Mouse (Mus musculus): ENCODE results near the gene Lrrc42. TPM values are rescaled to one million over a fixed set of nuclear protein-coding genes. Genes with fewer than 3 reads are reported as not detected.

The Lrrc42 gene
- polyA plus RNA-seq, 1 experiment from 2014 or later, result 111 TPM

GRCm38 (mm10) chr4:107217574-107217973, 35.8 kb downstream of the Lrrc42 start:
- no peaks in the 10 kb centered on the region for H3K9me3 ChIP-seq
- WGBS, result 84% methylated on average over 9 of the region's 9 CpGs
- peaks cover 5% of the 10 kb centered on the region for H3K4me1 ChIP-seq (replicated peaks)
- H3K27me3 ChIP-seq, result no peaks in the 10 kb centered on the region
- ATAC-seq (ENCODE audit: insufficient number of reproducible peaks, insufficient read depth, low FRiP score, low TSS enrichment, low read depth), result no peak
- no peak overlapping the region for H3K4me2 ChIP-seq
- no peaks in the 10 kb centered on the region for H3K36me3 ChIP-seq
- H3K4me3 ChIP-seq (replicated peaks), result no peak overlapping the region
- H3K9ac ChIP-seq (replicated peaks), result no peak overlapping the region
- H3K27ac ChIP-seq, result no peak overlapping the region

- H3K9ac ChIP-seq (replicated peaks), result no peak overlapping the region
- H3K36me3 ChIP-seq, result no peaks in the 10 kb centered on the region; the same call in 1 of the 2 replicates
- no peaks in the 10 kb centered on the region for H3K27me3 ChIP-seq
- H3K9me3 ChIP-seq, result no peaks in the 10 kb centered on the region
- H3K4me3 ChIP-seq (replicated peaks), result no peak overlapping the region
- 64% methylated on average over 12 of the region's 12 CpGs for WGBS
- no peak for ATAC-seq (ENCODE audit: insufficient number of reproducible peaks, insufficient read depth, low FRiP score, low TSS enrichment, low read depth)
- H3K4me1 ChIP-seq (replicated peaks), result peaks cover 5% of the 10 kb centered on the region
- no peak overlapping the region for H3K27ac ChIP-seq
- H3K4me2 ChIP-seq, result no peak overlapping the region
These were observed 39.9 kb downstream of the Lrrc42 start for GRCm38 (mm10) chr4:107213279-107214011.

- no peaks in the 10 kb centered on the region for H3K27me3 ChIP-seq
- no peak overlapping the region for H3K4me3 ChIP-seq (replicated peaks)
- H3K36me3 ChIP-seq, result peaks cover 13% of the 10 kb centered on the region; the same call in 1 of the 2 replicates
- no peak overlapping the region for H3K27ac ChIP-seq
- H3K9me3 ChIP-seq, result no peaks in the 10 kb centered on the region
- no peak overlapping the region for H3K9ac ChIP-seq (replicated peaks)
- no peak overlapping the region for H3K4me2 ChIP-seq
- peaks cover 5% of the 10 kb centered on the region for H3K4me1 ChIP-seq (replicated peaks)
- ATAC-seq (ENCODE audit: insufficient number of reproducible peaks, insufficient read depth, low FRiP score, low TSS enrichment, low read depth), result no peak
- WGBS, result 85% methylated on average over 5 of the region's 5 CpGs
These were observed 41.4 kb downstream of the Lrrc42 start for GRCm38 (mm10) chr4:107211936-107212335.

- Histone ChIP-seq H3K9ac (replicated peaks) (no peak overlapping the region), H3K27ac (no peak overlapping the region), H3K4me2 (no peak overlapping the region), H3K9me3 (no peaks in the 10 kb centered on the region), H3K4me3 (replicated peaks) (no peak overlapping the region), H3K36me3 (peaks cover 18% of the 10 kb centered on the region; the same call in 1 of the 2 replicates), H3K4me1 (replicated peaks) (peaks cover 5% of the 10 kb centered on the region), H3K27me3 (no peaks in the 10 kb centered on the region)
- ATAC-seq (ENCODE audit: insufficient number of reproducible peaks, insufficient read depth, low FRiP score, low TSS enrichment, low read depth), result no peak
- WGBS, result 87% methylated on average over 4 of the region's 4 CpGs
These were observed 41.9 kb downstream of the Lrrc42 start for GRCm38 (mm10) chr4:107211465-107211864.

- no peak for ATAC-seq (ENCODE audit: insufficient number of reproducible peaks, insufficient read depth, low FRiP score, low TSS enrichment, low read depth)
- no peaks in the 10 kb centered on the region for H3K27me3 ChIP-seq
- peaks cover 25% of the 10 kb centered on the region; the same call in 1 of the 2 replicates for H3K36me3 ChIP-seq
- WGBS, result 65% methylated on average over 5 of the region's 5 CpGs
- no peak overlapping the region for H3K9ac ChIP-seq (replicated peaks)
- H3K4me2 ChIP-seq, result no peak overlapping the region
- peaks cover 5% of the 10 kb centered on the region for H3K4me1 ChIP-seq (replicated peaks)
- no peaks in the 10 kb centered on the region for H3K9me3 ChIP-seq
- no peak overlapping the region for H3K27ac ChIP-seq
- no peak overlapping the region for H3K4me3 ChIP-seq (replicated peaks)
These were observed 42.7 kb downstream of the Lrrc42 start for GRCm38 (mm10) chr4:107210483-107211097.

- Histone ChIP-seq H3K9me3 (no peaks in the 10 kb centered on the region), H3K36me3 (peaks cover 42% of the 10 kb centered on the region), H3K4me2 (no peak within 1 kb of the TSS), H3K27me3 (no peaks in the 10 kb centered on the region), H3K4me1 (replicated peaks) (peaks cover 5% of the 10 kb centered on the region), H3K9ac (replicated peaks) (no peak within 1 kb of the TSS), H3K27ac (no peak within 1 kb of the TSS), H3K4me3 (replicated peaks) (no peak within 1 kb of the TSS)
- no peak for ATAC-seq (ENCODE audit: insufficient number of reproducible peaks, insufficient read depth, low FRiP score, low TSS enrichment, low read depth)
- 82% methylated on average over 3 of the region's 3 CpGs for WGBS
These were observed 44.5 kb downstream of the Lrrc42 start, which contains the start of gene Ldlrad1 for GRCm38 (mm10) chr4:107208880-107209279. Gene Ldlrad1, plus strand, starts transcription at chr4:107209180.

- Histone ChIP-seq H3K36me3 (peaks cover 60% of the 10 kb centered on the region), H3K4me1 (replicated peaks) (no peaks in the 10 kb centered on the region), H3K9me3 (no peaks in the 10 kb centered on the region), H3K9ac (replicated peaks) (no peak overlapping the region), H3K4me2 (no peak overlapping the region), H3K27me3 (no peaks in the 10 kb centered on the region), H3K27ac (no peak overlapping the region), H3K4me3 (replicated peaks) (no peak overlapping the region)
- no peak for ATAC-seq (ENCODE audit: insufficient number of reproducible peaks, insufficient read depth, low FRiP score, low TSS enrichment, low read depth)
- WGBS, result 94% methylated on average over 2 of the region's 2 CpGs
These were observed 46.3 kb downstream of the Lrrc42 start for GRCm38 (mm10) chr4:107207016-107207415.

- peaks cover 96% of the 10 kb centered on the region for H3K36me3 ChIP-seq
- no peaks in the 10 kb centered on the region for H3K9me3 ChIP-seq
- no peaks in the 10 kb centered on the region for H3K27me3 ChIP-seq
- H3K4me1 ChIP-seq (replicated peaks), result no peaks in the 10 kb centered on the region
- H3K9ac ChIP-seq (replicated peaks), result no peak overlapping the region
- no peak overlapping the region for H3K27ac ChIP-seq
- no peak overlapping the region for H3K4me3 ChIP-seq (replicated peaks)
- no peak for ATAC-seq (ENCODE audit: insufficient number of reproducible peaks, insufficient read depth, low FRiP score, low TSS enrichment, low read depth)
- H3K4me2 ChIP-seq, result no peak overlapping the region
- WGBS, result 87% methylated on average over 7 of the region's 7 CpGs
These were observed 50.3 kb downstream of the Lrrc42 start for GRCm38 (mm10) chr4:107203001-107203400.

GRCm38 (mm10) chr4:107201779-107202178, 51.6 kb downstream of the Lrrc42 start:
- no peak for ATAC-seq (ENCODE audit: insufficient number of reproducible peaks, insufficient read depth, low FRiP score, low TSS enrichment, low read depth)
- H3K4me2 ChIP-seq, result no peak overlapping the region
- no peak overlapping the region for H3K27ac ChIP-seq
- 92% methylated on average over 3 of the region's 3 CpGs for WGBS
- H3K4me3 ChIP-seq (replicated peaks), result no peak overlapping the region
- H3K27me3 ChIP-seq, result no peaks in the 10 kb centered on the region
- H3K9me3 ChIP-seq, result no peaks in the 10 kb centered on the region
- H3K4me1 ChIP-seq (replicated peaks), result no peaks in the 10 kb centered on the region
- peaks cover 97% of the 10 kb centered on the region for H3K36me3 ChIP-seq
- no peak overlapping the region for H3K9ac ChIP-seq (replicated peaks)

- Histone ChIP-seq H3K4me1 (replicated peaks) (no peaks in the 10 kb centered on the region), H3K4me3 (replicated peaks) (no peak overlapping the region), H3K9ac (replicated peaks) (no peak overlapping the region), H3K9me3 (no peaks in the 10 kb centered on the region), H3K4me2 (no peak overlapping the region), H3K27ac (no peak overlapping the region), H3K27me3 (no peaks in the 10 kb centered on the region), H3K36me3 (peaks cover 96% of the 10 kb centered on the region)
- 89% methylated on average over 5 of the region's 5 CpGs for WGBS
- ATAC-seq (ENCODE audit: insufficient number of reproducible peaks, insufficient read depth, low FRiP score, low TSS enrichment, low read depth), result no peak
These were observed 55.3 kb downstream of the Lrrc42 start for GRCm38 (mm10) chr4:107198072-107198471.

GRCm38 (mm10) chr4:107196454-107196853, 56.9 kb downstream of the Lrrc42 start:
- Histone ChIP-seq H3K4me3 (replicated peaks) (no peak overlapping the region), H3K27ac (no peak overlapping the region), H3K36me3 (peaks cover 92% of the 10 kb centered on the region), H3K4me2 (no peak overlapping the region), H3K27me3 (no peaks in the 10 kb centered on the region), H3K9me3 (no peaks in the 10 kb centered on the region), H3K4me1 (replicated peaks) (no peaks in the 10 kb centered on the region), H3K9ac (replicated peaks) (no peak overlapping the region)
- 92% methylated on average over 2 of the region's 2 CpGs for WGBS
- ATAC-seq (ENCODE audit: insufficient number of reproducible peaks, insufficient read depth, low FRiP score, low TSS enrichment, low read depth), result no peak

Data from limb, embryonic 12.5 days (tissue).